In the genomic region with DNA sequence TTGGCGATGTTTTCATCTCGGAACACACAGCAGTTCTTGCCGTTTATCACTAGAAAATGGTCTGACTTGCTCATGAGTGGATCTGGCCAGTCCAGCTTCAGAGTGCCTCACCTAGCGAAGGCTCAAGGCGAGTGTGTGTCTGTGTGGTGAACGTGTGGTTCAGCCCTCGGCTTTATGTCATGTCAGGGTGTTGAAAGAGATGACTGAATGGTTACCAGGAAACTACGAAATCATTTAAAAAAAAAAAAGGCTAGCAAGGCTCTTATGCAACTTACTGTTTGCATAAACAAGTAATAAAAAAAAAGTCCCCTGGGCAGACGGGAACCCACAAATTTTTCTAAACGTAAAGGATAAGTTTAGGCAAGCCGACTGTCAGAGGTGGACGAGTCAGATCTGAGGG, we compare ENCODE assay signal across 19 mouse cellular contexts. TPM values are rescaled to one million over a fixed set of nuclear protein-coding genes. Genes with fewer than 3 reads are reported as not detected.
DNase-seq lines count a peak whose midpoint lies in the region; TF ChIP-seq lines count a peak whose summit lies in the region.
"Had no signal": no experiment of that assay in that cellular context is flagged by ENCODE, and none has a peak within 500 bp of the region (broad histone marks: within the 10 kb centered on the region; RNA-seq: fewer than 3 reads in every experiment).

A gene (minus strand): TSS at position 135 of the 400 bp plus-strand sequence.

- no peak within 1 kb of the TSS for H3K9ac ChIP-seq in heart, adult 2 months (ENCODE audit: low read depth, low read length)
- H3K9ac ChIP-seq: heart, embryonic 15.5 days; hindbrain, embryonic 12.5 days; intestine, embryonic 15.5 days had no signal

- TF ChIP-seq POLR2A in bone marrow macrophage, adult 2 months (IDR thresholded peaks at IDR 0.05; ENCODE audit: borderline replicate concordance, low read depth, low read length), result no peak
- no peak for TF ChIP-seq POLR2A in heart, adult 2 months (IDR thresholded peaks at IDR 0.05; ENCODE audit: insufficient read depth, low read depth, low read length)

- no peaks in the 10 kb centered on the region for H3K79me2 ChIP-seq in heart, adult 2 months (replicated peaks; ENCODE audit: control insufficient read depth, insufficient read depth, low read length)

- 74% methylated on average over 12 of the region's 12 CpGs for WGBS in heart, adult 2 months

- peak within 1 kb of the TSS; percentile 29; the same call in 1 of the 2 replicates for H3K4me3 ChIP-seq in bone marrow macrophage, adult 2 months (ENCODE audit: insufficient read depth, low read length)
- no peak within 1 kb of the TSS for H3K4me3 ChIP-seq in heart, adult 2 months
- H3K4me3 ChIP-seq: forebrain, embryonic 10.5 days; heart, embryonic 15.5 days; hindbrain, embryonic 12.5 days; intestine, embryonic 15.5 days had no signal

- intact Hi-C loops in heart, adult 2 months (cut with DNase I), result no loop called here
- intact Hi-C loops in gastrocnemius, postnatal 14 days (cut with DNase I; ENCODE audit: low total_unique reads), result no loop called here
- intact Hi-C loops in heart, postnatal 14 days (cut with DNase I), result loop anchor here (2.0 kb wide), 1 partner anchor 23 kb away; no protein-coding TSS in a partner anchor

- H3K27me3 ChIP-seq in heart, adult 2 months (ENCODE audit: control insufficient read depth, insufficient read depth, low read length), result no peaks in the 10 kb centered on the region
- H3K27me3 ChIP-seq: heart, embryonic 15.5 days; hindbrain, embryonic 12.5 days; intestine, embryonic 15.5 days had no signal

- DNase-seq in layer of hippocampus, adult 9-11 months, result peak; percentile 13
- DNase-seq in layer of hippocampus, adult 11-12 months (ENCODE audit: low spot score), result no peak
- DNase-seq in 416B (ENCODE audit: low read depth), result peak; percentile 82
- DNase-seq in lung, postnatal 36 days, result peak; percentile 56
- DNase-seq in heart, adult 2 months, result no peak
- no peak for DNase-seq in gastrocnemius, postnatal 14 days
- no peak for DNase-seq in heart, postnatal 14 days
- DNase-seq: adrenal gland, postnatal 14 days; cerebellum, adult 9-10 months; heart, adult 11 months; right cerebral cortex, postnatal 14 days; thymus, adult 18-20 months had no signal

- no peak for TF ChIP-seq EP300 in heart, adult 2 months (IDR thresholded peaks at IDR 0.05; ENCODE audit: insufficient read depth, low read depth, low read length)

- H3K4me1 ChIP-seq in bone marrow macrophage, adult 2 months (ENCODE audit: control insufficient read depth, insufficient read depth, low read length), result peaks cover 43% of the 10 kb centered on the region
- H3K4me1 ChIP-seq in heart, adult 2 months (ENCODE audit: control insufficient read depth, insufficient read depth, low read length), result no peaks in the 10 kb centered on the region
- H3K4me1 ChIP-seq: forebrain, embryonic 10.5 days; heart, embryonic 15.5 days; intestine, embryonic 15.5 days had no signal

- no peaks in the 10 kb centered on the region for H3K36me3 ChIP-seq in heart, adult 2 months (ENCODE audit: control insufficient read depth, insufficient read depth, low read length)
- H3K36me3 ChIP-seq: forebrain, embryonic 10.5 days; heart, embryonic 15.5 days; hindbrain, embryonic 12.5 days; intestine, embryonic 15.5 days had no signal

- TF ChIP-seq CTCF in bone marrow macrophage, adult 2 months (IDR thresholded peaks at IDR 0.05; ENCODE audit: low read depth, low read length), result no peak
- no peak for TF ChIP-seq CTCF in heart, adult 2 months (IDR thresholded peaks at IDR 0.05)

- 0 out of 2 replicates have a peak within 1 kb of the TSS, but pooled peaks have one; percentile 7 for H3K27ac ChIP-seq in bone marrow macrophage, adult 2 months (ENCODE audit: insufficient read depth, low read depth, low read length)
- H3K27ac ChIP-seq in heart, adult 2 months, result no peak within 1 kb of the TSS
- H3K27ac ChIP-seq: forebrain, embryonic 10.5 days; heart, embryonic 15.5 days; hindbrain, embryonic 12.5 days; intestine, embryonic 15.5 days had no signal

RNA-seq across cellular contexts. Expression of the gene that starts here (rescaled TPM):
- 2.2 and 2.5 TPM in 2 replicates for polyA plus RNA-seq in bone marrow macrophage, adult 2 months (2012; ENCODE audit: insufficient read depth, insufficient read length, missing spikeins)
- under 1 TPM in 1 of 2 experiments, not detected in 1; 0.29 TPM for total RNA-seq in heart, adult 2 months (2021)
- 0.38 and 1.8 TPM in 2 replicates for polyA plus RNA-seq in heart, adult 2 months (2012; rRNA removed)
- total RNA-seq in gastrocnemius, postnatal 14 days (2021), result not detected
- under 1 TPM; 0.17 to 0.19 TPM for total RNA-seq in heart, postnatal 14 days (2021)
- polyA plus RNA-seq: forebrain, embryonic 10.5 days; hindbrain, embryonic 12.5 days; kidney, embryonic 16.5 days; neural tube, embryonic 14.5 days had no signal

Comparison
In these comparisons a context has a peak if more than half of its experiments do, and no peak if none do; other contexts are left out.
1. DNase-seq: peak in layer of hippocampus, adult 9-11 months (single experiment), 416B (single experiment) and lung, postnatal 36 days (single experiment); none in layer of hippocampus, adult 11-12 months (single experiment), heart, adult 2 months (0 of 2), gastrocnemius, postnatal 14 days (single experiment) and heart, postnatal 14 days (0 of 2).